Mouse (Mus musculus) gastrocnemius, adult 8-10 months (tissue): Measurements from ENCODE around the gene Tspan3. TPM values are rescaled to one million over a fixed set of nuclear protein-coding genes. Genes with fewer than 3 reads are reported as not detected.

Experiments
- DNase-seq, 2 experiments: peaks; one replicate each; pipeline ENCODE4 v3.0.0; 2022; ENCODE audit warnings: low spot score in 2 of 2
- total RNA-seq, 4 experiments: library from RNA; stranded (reverse); gene quantifications; 2 replicates each; pipeline ENCODE4 v1.2.4; 2022

The Tspan3 gene
- total RNA-seq, 4 experiments from 2014 or later, result 105 to 114 (median 107) TPM

DNA sequence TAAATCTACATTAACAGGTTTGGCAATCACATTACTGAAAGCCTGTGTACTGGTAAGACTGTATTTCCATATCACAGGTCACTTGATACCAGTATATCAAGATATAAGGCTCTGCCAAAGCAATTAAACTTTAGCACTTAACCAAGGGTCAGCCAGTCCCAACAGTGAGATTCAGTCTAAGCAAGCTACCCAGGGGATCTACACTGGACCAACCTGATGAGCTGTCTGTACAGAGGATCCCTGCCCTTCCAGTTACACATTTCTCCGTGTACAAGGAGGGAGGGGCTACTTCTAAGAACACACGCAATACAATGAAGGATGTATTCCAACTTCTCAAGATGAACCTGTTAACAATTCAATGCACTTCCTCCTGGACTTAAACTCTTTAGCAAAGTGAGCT, 7.2 kb downstream of the Tspan3 start:
- no peak for DNase-seq

DNA sequence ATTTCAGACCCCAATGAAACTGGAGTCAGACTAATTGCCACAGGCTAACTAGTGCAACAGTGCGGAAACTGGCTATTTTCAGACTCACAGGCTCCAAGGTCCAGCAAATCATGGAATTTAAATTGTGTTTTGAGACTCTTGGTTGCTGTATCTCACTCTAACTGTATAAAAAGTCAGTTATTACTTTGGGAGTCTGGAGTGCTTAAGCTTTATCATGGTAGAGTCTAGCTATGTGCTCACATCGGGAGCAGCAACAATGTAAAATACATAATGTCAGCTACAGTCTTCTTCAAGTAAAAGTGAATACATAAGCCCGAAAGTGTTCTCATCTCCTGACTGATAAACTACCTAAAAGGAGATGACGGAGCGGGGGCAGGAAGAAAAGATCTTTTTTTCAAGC, 10.7 kb downstream of the Tspan3 start:
- no peak for DNase-seq

DNA sequence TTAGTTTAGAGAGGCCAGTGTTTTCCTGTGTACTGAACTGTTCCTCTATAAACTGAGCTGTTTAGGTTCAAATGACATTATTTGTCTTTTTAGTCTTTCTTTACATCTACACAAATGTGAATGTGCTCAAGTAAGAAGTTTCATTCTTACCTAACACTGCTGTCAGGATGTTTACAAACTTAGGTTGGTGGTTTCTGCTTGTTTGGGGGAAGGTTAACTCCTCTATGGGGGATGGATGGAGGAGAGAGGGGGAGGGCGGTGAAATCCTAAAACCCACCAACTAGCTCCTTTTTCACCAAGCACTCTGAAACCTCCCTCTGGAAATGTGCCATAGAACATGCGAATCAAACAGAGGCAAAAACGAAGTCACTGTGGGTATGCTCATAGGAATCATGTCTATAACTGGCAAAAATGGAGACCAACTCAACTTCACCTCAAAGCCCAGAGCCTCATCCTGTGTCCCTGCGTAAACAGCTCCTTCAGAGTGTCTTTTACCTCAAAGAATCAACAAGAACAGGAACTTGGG, 12.7 kb downstream of the Tspan3 start:
- DNase-seq, result no peak

DNA sequence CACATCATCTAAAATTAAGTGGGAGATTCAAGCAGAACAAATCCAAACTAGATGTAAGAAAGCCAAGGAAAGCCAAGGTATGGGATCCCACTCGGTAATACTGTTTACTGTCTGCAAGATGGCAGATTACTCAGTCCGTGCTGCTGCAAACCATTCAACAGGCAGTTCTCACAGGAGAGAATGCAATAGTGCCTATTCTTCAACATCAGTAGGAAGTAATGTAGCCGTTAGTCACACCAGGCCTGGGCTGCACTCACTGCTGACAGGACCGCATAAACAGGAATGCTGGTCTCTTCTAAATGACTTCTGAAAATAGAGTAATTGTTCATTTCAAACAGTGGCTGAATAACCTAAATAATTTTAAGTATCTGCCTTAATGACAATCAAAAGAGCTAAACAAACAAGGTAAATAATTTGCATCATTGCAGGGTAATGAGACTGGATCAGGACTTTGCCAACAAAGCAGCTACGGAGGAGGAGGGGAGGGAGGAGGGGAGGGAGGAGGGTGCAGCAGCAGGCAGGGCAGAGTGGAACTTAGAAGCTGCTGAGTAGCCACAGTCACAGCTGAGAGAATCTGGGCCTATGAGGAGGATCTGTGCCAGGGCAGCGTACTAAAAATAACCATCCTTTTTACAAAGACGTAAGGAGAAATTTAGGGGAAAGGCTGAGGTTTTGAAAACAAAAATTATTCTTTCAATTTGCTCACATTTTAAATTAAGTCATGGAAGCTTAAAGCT, 13.4 kb downstream of the Tspan3 start:
- DNase-seq, result peak in 1 of 2 experiments; percentile 43

DNA sequence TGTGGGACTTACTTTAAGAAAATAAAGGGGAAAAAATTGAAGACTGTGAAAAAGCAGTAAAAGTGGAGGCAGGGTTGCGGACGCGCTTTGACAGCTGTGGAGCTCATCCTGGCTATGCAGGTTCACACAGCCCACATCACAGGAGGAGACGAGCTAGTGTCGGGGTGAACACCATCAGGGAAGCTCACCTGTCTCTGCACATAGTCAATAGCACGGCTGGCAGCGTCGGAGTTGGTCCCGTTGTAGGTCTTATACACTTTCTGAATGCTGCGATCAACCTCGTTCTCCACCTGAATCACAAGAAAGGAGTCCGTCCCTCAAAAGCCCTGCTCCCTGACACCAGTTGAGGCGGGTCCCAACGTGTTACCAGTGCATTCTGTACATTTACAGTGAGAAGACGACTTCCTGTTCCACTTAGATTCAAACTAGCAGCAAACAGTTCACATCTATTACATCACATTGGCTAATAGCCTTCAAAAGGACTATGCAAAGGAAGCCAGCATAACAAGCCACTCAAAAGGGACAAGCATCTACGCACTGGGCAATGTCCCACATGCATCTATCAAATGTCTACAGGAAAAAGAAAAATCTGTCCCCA, 18.9 kb downstream of the Tspan3 start:
- DNase-seq, result no peak

DNA sequence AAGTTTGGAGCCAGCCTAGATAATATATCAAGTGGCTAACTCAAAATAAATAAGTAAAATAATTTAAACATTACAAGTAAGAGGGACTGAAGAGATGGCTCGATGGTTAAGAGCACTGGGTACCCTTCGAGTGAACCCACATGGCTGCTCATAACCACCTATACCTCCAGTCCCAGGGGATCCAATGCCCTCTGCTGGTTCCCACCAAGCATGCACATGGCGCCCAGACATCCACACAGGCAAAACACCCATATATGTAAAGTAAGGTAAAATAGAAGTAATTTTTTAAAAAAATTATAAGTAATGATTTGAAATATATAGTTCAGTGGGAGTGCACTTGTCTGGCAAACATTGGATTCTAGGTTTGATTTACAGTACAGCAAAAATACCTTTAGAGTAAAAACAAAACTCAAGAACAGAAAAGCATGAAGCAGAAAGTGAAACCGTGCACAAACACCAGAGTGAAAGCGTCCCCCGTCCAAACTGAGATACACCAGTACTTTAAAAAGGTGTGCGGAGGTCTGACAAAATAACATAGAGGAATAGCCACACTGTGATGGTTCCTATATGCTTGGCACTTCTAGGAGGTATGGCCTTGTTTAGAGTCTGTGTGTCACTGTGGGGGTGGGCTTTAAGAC, 20.8 kb downstream of the Tspan3 start:
- DNase-seq, result no peak

DNA sequence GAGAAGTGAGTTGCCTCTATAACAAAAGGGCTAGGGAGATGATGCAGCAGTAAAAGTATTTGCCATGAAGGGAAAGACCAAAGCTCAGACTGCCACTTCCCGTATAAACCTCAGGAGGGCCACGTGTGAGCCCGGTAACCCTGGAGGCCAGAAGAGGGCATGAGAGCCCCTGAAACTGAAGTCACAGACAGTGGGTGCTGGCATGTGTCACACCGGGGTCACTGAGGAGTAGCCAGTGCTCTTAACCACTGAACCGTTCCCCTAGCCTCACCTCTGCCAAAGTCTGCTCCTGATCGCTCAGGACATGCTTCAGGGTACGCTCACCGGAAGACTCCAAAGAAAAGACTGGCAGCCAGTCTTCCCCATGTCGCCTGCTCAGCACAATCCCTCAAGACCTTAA, 23.5 kb downstream of the Tspan3 start:
- no peak for DNase-seq

DNA sequence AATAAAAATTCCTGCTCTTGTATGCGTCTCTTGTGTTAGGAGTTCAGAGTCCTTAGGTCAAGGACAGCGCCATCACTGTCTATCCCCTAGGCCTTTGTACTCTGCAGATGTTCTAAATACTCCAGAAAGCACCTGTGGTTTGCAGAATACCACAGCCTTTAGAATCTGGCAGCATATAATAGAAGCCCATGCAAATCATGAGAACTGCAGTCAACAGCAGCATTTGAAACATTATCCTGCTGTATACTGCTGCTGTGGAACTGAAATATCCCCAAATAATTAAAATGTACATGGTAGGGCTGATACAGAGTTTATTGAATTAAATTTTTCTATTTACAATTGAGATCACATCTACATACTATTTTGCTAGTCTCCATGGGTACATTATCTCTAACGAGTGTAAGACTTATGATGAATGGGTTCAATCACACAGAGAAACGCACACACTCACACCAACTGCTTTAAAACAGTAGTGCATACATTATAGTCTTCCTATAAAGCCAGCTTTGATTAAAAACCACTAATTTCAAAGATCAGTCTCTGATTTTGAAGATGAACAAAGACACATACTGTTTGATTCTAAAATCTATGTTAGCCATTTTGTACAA, 29.6 kb downstream of the Tspan3 start:
- DNase-seq, result no peak

DNA sequence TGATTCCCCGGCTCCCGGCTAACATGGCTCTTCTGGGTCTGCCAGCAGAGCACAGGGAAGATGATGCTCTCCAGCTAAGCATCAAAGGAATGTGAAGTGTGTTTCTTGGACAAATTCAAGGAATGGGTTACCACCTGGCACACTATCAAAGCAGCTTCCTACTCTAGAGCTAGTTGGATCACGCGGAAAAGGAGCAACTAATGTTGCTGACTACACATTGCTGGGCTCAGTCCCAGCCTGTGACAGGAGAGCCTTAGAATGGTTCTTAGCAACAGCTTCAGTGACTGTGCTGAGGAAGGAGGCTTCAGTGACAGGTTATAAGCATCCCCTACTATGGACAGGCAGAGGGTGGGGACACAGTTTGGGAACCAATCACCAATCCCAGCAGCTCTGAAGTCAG, 30.7 kb downstream of the Tspan3 start:
- DNase-seq, result no peak

DNA sequence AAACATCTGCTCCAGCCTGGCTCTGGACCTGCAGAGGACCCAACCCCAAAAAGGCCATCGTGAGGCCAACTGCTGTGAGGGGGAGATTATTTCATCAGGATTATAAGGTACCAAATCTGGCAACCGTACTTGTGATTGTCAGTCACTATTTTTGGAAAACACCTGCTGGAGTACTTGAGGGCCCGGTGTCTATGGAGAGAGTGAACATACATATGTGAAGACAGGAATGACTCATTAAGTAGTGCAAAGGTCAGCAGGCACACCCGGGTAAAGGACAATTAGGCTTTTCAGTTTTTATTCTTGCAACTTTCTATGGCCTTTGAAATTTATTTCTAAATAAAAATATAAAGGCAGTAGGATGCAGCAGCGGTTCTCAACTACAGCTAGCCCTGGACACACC, 31.3 kb downstream of the Tspan3 start:
- no peak for DNase-seq

DNA sequence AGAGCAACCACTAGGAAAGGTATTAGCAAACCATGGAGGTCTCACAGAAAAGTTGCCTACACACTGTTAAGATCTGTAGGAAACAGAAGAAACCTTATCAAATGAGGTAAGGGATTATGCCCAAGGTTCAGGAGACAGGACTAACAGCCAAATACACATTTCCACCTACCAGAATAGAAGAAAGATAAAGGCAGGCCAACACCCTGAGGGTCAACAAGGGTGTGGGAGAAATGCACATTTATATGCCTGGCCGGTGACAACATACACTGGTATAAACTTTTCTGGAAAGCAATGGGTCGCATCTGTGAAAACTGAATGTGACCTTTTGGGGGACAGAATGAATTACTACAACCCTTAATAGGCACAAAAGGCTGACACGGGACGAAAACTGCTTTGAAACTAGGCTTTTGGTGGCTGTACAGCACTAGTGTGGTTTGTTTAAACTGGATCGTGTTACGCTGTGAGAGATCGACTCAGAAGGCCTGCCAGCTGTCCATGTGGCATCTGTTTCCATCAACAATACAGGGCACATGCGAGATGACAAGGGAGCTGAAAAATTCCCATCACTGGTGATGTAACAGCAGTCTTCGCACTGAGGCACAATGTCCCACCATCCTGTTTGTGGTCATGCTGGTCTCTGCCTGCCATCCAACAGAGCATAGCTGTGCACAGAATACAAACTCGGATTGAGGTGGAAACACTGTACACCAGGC, 33.3 kb downstream of the Tspan3 start:
- DNase-seq, result no peak

DNA sequence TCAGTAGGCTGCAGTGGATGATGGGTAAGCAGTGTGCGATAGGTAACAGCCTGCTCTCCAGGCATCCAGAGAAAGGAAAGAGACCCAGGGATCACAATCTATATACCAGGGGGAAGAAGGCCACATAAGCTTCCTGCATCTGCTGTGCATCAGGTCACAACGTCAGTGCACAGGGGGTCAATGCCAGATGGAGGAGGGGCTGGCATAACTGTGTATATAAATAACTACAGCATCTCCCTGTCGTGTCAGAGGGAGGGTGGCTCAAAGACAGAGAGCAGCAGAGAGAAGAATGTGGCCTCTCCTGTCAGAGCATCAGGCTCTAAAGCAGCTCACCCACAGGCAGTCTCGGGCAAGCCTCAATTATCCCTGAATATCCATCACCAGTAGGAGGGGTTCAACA, 34.7 kb downstream of the Tspan3 start:
- no peak for DNase-seq

DNA sequence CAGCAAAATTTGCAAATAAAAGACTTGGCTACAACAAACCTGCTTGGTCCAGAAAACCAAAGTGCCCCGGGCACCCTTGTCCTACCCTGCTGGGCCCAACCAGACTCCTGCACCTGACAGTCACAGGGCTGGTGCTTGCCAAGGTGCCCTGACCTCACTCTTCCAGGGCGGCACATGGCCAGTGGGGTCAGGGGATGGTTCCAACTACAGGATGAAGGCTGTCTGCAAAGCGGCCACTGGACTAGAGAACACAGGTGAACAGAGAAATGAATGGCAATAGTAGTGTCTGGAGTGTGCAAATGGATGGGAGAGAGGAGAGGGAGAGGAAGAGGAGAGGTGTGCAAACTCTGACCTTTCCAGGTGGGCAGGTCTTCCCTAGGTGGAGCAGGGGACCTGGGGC, 35.3 kb downstream of the Tspan3 start:
- DNase-seq, result no peak

DNA sequence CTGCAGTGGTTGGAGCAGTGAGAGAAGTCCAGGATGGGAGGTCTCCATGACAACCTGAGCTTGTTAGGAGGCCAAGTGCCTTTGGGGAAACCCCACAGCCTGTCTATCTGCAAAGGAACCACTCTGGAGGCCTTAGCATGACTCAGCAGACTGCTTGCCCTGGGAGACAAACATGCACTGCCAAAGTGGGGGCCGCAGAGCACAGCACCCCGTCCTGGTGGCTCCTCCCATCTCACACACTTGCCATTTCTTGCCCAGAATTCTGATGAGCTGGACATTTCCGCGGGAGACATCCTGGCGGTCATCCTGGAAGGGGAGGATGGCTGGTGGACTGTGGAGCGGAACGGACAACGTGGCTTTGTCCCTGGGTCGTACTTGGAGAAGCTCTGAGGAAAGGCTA, 36.9 kb downstream of the Tspan3 start:
- DNase-seq, result peak in 1 of 2 experiments; percentile 25

DNA sequence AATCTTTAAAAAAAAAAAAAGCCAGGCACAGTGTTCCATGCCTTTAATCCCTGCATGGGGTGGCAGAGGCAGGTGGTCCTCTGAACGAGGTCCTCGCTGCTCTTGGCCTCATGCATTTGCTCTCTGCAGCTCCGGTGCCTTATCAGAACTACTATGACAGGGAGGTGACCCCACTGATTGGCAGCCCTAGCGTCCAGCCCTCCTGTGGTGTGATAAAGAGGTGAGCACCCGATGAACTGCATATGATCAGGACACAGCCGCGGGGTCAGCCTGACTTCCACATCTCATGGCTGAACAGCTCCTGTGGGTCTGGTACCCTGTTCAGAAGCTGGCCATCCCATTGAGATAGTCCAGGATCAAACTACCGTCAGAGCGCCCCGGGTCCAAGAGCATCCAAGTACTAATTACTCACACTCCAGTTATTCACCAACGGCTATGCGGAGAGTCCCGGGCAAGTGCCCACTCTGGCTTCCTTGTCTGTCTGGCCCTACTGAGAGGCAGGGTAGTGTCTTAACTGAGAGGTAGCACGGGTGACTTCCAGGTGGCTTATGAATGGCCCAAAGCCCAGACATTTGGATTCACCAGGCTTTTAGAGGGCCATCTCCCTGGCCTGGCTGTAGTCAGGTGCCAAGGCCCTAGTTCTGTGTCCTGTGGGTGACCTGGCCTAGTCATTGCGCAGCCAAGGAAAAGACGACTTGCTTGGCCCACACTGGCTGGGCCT, 38.7 kb downstream of the Tspan3 start:
- DNase-seq, result no peak

DNA sequence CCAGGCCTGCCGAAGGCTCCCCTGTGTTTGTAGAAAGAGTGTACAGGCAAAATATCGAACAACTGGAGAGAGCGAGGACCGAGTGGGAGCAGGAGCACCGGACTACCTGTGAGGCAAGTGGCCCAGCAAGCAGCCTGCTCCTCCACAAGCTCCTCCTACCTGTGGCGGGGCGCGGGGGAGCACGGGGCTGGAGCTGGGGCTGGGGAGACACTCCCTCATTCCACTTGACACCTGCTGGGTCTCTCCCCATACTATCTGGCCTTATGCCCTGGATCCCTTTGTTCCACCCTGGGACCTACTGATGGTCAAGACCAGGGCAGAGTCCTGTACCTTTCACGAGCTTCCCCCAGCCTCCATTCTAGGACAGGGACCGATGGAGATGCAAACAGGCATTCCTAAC, 40.7 kb downstream of the Tspan3 start:
- no peak for DNase-seq

DNA sequence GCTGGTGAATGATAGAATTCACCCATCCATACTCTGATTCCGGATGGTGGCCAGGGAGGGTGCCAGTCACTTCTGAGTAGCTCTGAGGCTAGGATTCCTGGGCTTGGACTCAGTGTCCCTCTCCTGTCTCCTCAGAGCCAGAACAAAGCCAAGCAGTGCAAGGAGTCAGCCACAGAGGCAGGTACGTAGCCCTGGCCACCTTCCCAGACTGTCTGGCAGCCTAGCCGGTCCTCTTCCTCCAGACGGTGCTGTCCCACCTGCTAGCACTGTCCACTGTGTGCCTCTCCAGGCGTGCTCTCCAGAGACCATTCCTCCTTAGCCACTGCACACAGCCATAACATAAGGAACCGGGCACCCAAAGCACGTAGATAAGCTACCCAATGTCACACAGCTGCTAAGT, 41.7 kb downstream of the Tspan3 start:
- DNase-seq, result no peak

DNA sequence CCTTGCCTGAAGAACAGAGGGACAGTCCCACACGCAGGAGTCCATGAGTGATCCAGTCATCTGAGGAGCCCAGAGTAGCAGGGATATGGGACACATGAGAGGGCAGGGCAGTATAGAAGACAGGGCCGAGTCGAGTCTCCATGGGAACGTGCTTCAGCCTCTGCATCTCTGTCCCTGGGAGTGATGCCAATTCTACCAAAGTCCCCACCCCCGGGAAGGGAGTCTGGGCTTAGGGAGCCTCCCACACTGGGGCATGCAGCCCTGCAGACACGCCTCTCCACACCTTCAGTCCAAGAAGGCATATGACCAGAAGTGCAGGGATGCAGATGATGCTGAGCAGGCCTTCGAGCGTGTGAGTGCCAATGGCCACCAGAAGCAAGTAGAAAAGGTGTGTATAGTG, 42.3 kb downstream of the Tspan3 start:
- no peak for DNase-seq

DNA sequence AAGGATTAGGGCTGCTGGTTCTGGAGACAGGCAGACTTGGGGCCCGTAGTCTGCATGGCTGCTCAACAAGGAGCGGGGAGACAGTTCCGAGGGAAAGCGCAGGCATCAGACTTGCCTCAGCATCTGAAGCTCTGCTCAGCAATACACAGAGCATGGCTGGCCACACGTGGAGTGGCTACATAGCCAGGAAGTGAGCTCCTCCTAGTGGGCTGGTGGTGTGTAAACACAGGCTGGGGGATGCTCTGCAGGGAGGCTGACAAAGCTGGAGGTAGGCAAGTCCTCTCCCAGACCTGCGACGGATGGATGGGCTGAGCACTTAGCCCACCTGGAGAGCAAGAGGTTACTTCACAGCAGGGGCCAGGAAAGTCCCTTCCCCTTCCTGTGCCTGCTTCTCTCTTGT, 44.2 kb downstream of the Tspan3 start:
- no peak for DNase-seq

DNA sequence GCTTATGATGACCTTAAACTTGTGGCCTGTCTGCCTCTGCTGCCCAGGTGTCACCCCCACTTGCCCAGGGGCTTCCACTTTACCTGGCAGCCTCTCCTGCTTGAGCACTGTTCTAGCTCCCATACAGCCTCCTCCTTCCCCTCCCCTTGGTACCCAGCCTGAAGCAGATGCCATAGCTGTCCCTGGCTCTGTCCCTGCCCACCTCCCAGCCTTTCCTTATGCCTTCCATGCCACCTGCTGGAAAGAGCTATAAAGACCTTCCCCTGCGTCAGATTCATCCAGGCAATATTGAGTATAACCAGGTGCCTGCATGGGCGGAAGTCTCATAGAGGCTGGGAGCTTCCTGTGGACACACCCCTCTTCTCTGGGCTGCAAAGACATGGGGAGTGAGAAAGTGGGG, 45.6 kb downstream of the Tspan3 start:
- no peak for DNase-seq

DNA sequence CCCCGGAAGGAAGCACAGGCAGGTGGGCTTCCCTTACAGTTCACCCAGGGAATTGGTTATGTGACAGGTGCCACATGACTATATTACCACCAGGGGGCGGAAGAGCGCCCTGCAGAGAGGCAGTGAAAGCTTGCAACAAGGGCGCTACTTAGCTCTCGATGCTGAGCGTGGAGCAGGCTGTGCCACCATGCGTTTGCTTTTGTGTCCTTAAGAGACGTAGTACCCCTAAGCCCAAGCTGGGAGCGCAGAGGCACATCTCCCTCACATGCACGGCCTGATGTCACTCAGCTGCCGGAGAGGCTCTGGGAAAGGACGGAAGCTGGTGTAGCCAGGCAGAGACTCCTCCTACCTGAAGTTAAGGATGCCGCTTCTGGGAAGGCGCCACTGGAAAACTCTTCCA, 46.7 kb downstream of the Tspan3 start:
- peak in 1 of 2 experiments; percentile 50 for DNase-seq
